Mouse (Mus musculus): ENCODE results near the gene Olfr1357.

GRCm38 (mm10) chr10:78575690-78576089 is 42.2 kb downstream of the Olfr1357 start:
- TF ChIP-seq CTCF (IDR thresholded peaks at IDR 0.05; ENCODE audit: control insufficient read depth, insufficient read depth, insufficient replicate concordance, low read depth, low read length), result no peak
- no peak for TF ChIP-seq POLR2A (IDR thresholded peaks at IDR 0.05; ENCODE audit: control insufficient read depth, low read depth, low read length)
